Mouse (Mus musculus): ENCODE measurements around the gene Hoxd12. TPM values are rescaled to one million over a fixed set of nuclear protein-coding genes. Genes with fewer than 3 reads are reported as not detected.

Gene Hoxd12
- polyA plus RNA-seq, 1 experiment = not detected

GRCm38 (mm10) chr2:74658667-74659371 lies 16.0 kb upstream of the Hoxd12 start:
- TF ChIP-seq GATA1 (IDR thresholded peaks at IDR 0.05; ENCODE audit: low read length) = no peak

- TF ChIP-seq GATA1 (IDR thresholded peaks at IDR 0.05; ENCODE audit: low read length) = no peak
These were observed 15.3 kb upstream of the Hoxd12 start, which contains the start of gene Evx2 for GRCm38 (mm10) chr2:74659507-74660005. TSS of gene Evx2 (minus strand) at chr2:74659557.

- TF ChIP-seq GATA1 (IDR thresholded peaks at IDR 0.05; ENCODE audit: low read length) = no peak
These were observed 14.1 kb upstream of the Hoxd12 start for GRCm38 (mm10) chr2:74660421-74661375.

GRCm38 (mm10) chr2:74661685-74662084 lies 13.1 kb upstream of the Hoxd12 start:
- TF ChIP-seq GATA1 (IDR thresholded peaks at IDR 0.05; ENCODE audit: low read length) = no peak

- TF ChIP-seq GATA1 (IDR thresholded peaks at IDR 0.05; ENCODE audit: low read length) = no peak
These were observed 11.4 kb upstream of the Hoxd12 start for GRCm38 (mm10) chr2:74663291-74663925.

GRCm38 (mm10) chr2:74666411-74666810 lies 8.4 kb upstream of the Hoxd12 start:
- TF ChIP-seq GATA1 (IDR thresholded peaks at IDR 0.05; ENCODE audit: low read length) = no peak

GRCm38 (mm10) chr2:74667191-74667841 lies 7.5 kb upstream of the Hoxd12 start:
- no peak for TF ChIP-seq GATA1 (IDR thresholded peaks at IDR 0.05; ENCODE audit: low read length)

GRCm38 (mm10) chr2:74667842-74668357 lies 6.9 kb upstream of the Hoxd12 start, which contains the start of gene Hoxd13:
TSS of gene Hoxd13 (plus strand) at chr2:74668310.
- TF ChIP-seq GATA1 (IDR thresholded peaks at IDR 0.05; ENCODE audit: low read length) = no peak

GRCm38 (mm10) chr2:74668370-74669229 lies 6.2 kb upstream of the Hoxd12 start:
- TF ChIP-seq GATA1 (IDR thresholded peaks at IDR 0.05; ENCODE audit: low read length) = no peak

- TF ChIP-seq GATA1 (IDR thresholded peaks at IDR 0.05; ENCODE audit: low read length) = no peak
These were observed 5.6 kb upstream of the Hoxd12 start for GRCm38 (mm10) chr2:74669230-74669578.

- TF ChIP-seq GATA1 (IDR thresholded peaks at IDR 0.05; ENCODE audit: low read length) = no peak
These were observed 5.1 kb upstream of the Hoxd12 start for GRCm38 (mm10) chr2:74669650-74670235.

GRCm38 (mm10) chr2:74670632-74671188 lies 4.1 kb upstream of the Hoxd12 start:
- TF ChIP-seq GATA1 (IDR thresholded peaks at IDR 0.05; ENCODE audit: low read length) = no peak

- no peak for TF ChIP-seq GATA1 (IDR thresholded peaks at IDR 0.05; ENCODE audit: low read length)
These were observed 3.0 kb upstream of the Hoxd12 start for GRCm38 (mm10) chr2:74671847-74672246.

Measured in G1E-ER4 (cell line).